Mouse (Mus musculus) G1E (cell line): ENCODE measurements around the gene Ugt1a7c. TPM values are rescaled to one million over a fixed set of nuclear protein-coding genes. Genes with fewer than 3 reads are reported as not detected.
A peak's percentile ranks its signal among the peaks of the same experiment; 100 is the strongest.

Experiments used
- ATAC-seq: 2 replicates; pipeline ENCODE4 v1.8.0; 2016; ENCODE audit warnings: mild to moderate bottlenecking; ENCODE audit not compliant: insufficient number of reproducible peaks, poor library complexity, low FRiP score, severe bottlenecking; ENCODE audit errors: extremely low read depth
- DNase-seq: peaks from one replicate; pipeline ENCODE4 v3.0.0; 2012; ENCODE audit warnings: low spot score
- H3K27me3 ChIP-seq: 2 replicates; pipeline ENCODE4 v1.6.1; 2012; ENCODE audit warnings: mild to moderate bottlenecking, low read length, inconsistent platforms; ENCODE audit not compliant: insufficient read depth
- H3K36me3 ChIP-seq: replicated peaks from 2 replicates; pipeline ENCODE3; 2012; ENCODE audit warnings: mild to moderate bottlenecking, inconsistent platforms
- H3K4me1 ChIP-seq: 2 replicates; pipeline ENCODE4 v1.6.1; 2012; ENCODE audit warnings: low read depth, low read length, inconsistent platforms, mixed read lengths; ENCODE audit not compliant: insufficient read depth
- H3K4me3 ChIP-seq: 2 replicates; pipeline ENCODE4 v1.5.1; 2012; ENCODE audit warnings: low read depth, mild to moderate bottlenecking, inconsistent platforms, low read length, moderate library complexity, mixed read lengths
- H3K9me3 ChIP-seq: replicated peaks from 2 replicates; pipeline ENCODE4 v1.6.1; 2012; ENCODE audit warnings: inconsistent platforms
- CTCF ChIP-seq: IDR thresholded peaks from 2 replicates; pipeline ENCODE4 v1.5.1; 2012; ENCODE audit warnings: low read depth, low read length, inconsistent platforms, mixed read lengths
- GATA1 ChIP-seq: IDR thresholded peaks from 2 replicates; pipeline ENCODE4 v1.6.1; 2012; ENCODE audit warnings: borderline replicate concordance, low read length, inconsistent platforms, mixed read lengths
- GATA2 ChIP-seq: IDR thresholded peaks from 2 replicates; pipeline ENCODE4 v1.6.1; 2012; ENCODE audit warnings: low read depth, low read length, inconsistent platforms, borderline replicate concordance
- POLR2AphosphoS5 ChIP-seq: IDR thresholded peaks from 2 replicates; pipeline ENCODE4 v1.6.1; 2012; ENCODE audit warnings: low read depth, low read length, inconsistent platforms; ENCODE audit not compliant: insufficient replicate concordance
- TAL1 ChIP-seq: conservative IDR thresholded peaks from 2 replicates; pipeline ENCODE4 v1.6.1; 2012; ENCODE audit warnings: low read depth, low read length, inconsistent platforms, mixed read lengths
- polyA plus RNA-seq: library from polyadenylated mRNA; stranded (reverse); fragments of >175 nt; gene quantifications from 2 replicates; pipeline ENCODE4 v1.2.3, GENCODE M21; 2012
- total RNA-seq, 2 experiments: library from RNA; stranded (forward) in 1 of 2; stranded (reverse) in 1 of 2; fragments of 200-1000 nt in 1 of 2; fragments of >200 nt in 1 of 2; fragmentation: Nextera tagmentation in 1 of 2; gene quantifications; 2 replicates each; pipeline ENCODE4 v1.2.3; 2014 to 2017

Ugt1a7c gene
- total and polyA plus RNA-seq, 3 experiments: 0.18 to 4.5 (median 0.30) TPM

DNA sequence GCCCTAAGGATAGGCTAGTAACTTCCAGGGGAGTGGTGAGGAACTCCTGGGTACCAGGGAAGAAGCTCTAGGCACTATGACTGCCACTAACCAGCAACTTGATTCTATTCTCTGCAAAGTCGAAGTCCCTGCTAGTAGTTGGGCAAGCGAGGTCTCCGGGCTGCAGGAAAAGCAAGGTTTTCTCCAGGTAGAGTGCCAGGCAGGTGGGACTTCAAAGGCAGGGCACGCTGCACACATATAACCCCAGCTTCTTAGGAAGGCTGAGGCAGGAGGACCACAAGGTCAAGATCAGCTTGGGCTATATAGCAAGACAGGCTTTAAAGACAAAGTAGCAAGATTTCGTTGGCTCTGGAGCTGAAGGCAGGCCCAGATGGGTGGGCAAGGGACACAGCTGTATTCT, 168.9 kb downstream of the Ugt1a7c start:
- no peak for TF ChIP-seq CTCF
- no peak for ATAC-seq
- Histone ChIP-seq H3K36me3 (peaks cover 98% of the 10 kb centered on the region), H3K4me3 (no peak overlapping the region), H3K4me1 (peaks cover 22% of the 10 kb centered on the region), H3K27me3 (no peaks in the 10 kb centered on the region), H3K9me3 (no peaks in the 10 kb centered on the region)
- no peak for DNase-seq

DNA sequence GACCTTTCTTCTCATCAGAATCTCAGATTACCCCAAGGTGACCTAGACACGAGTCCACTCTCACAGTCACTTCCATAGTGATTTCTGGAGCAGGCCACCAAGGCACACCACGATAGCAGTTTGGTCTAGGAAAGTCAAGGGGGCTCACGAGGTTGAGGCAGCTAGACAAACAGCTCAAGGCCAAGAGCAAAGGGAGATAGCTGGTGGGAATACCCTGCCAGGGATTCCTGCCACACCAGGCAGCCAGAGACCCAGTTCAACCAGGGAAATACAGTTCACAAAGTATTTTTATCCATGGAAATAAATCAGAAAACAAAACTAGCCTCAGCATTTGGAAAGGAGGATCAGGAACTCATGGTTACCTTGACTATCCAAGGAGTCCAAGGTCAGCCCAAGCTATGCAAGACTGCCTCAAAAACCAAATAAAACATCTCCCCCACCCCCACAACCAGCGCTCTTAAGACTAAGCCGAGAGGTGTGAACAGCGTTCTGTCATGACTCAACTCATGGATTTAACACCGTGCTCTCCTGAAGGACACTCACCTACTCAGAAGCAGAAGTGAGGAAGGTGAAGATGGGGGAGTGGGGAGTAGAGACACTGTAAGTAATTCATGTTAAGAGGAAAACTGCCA, 169.5 kb downstream of the Ugt1a7c start:
- TF ChIP-seq TAL1: no peak
- TF ChIP-seq GATA1: no peak
- no peak for TF ChIP-seq CTCF
- TF ChIP-seq POLR2AphosphoS5: no peak
- TF ChIP-seq GATA2: no peak
- no peaks in the 10 kb centered on the region for H3K27me3 ChIP-seq
- H3K4me3 ChIP-seq: no peak overlapping the region
- peaks cover 24% of the 10 kb centered on the region for H3K4me1 ChIP-seq
- no peaks in the 10 kb centered on the region for H3K9me3 ChIP-seq
- no peak for ATAC-seq
- peaks cover 100% of the 10 kb centered on the region for H3K36me3 ChIP-seq
- DNase-seq: no peak

DNA sequence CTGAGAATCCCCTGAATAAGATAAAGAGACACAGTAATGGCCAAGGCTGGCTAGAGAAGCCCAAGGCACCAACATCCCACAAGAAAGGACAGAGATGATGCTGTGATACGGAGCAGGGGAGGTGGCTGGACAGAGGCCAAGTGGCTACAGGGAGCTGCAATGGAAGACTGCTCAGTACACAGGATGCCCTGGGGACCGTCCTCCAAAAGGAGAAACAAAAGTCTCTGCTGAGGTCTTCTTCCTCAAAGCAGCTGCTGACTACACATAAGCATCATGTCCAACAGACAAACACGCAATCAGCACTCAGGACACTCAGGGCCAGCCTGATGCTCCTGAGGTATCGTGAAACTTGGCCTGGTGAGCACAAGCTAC, 170.0 kb downstream of the Ugt1a7c start:
- TF ChIP-seq GATA2 (no peak), CTCF (no peak), GATA1 (no peak), POLR2AphosphoS5 (no peak), TAL1 (no peak)
- Histone ChIP-seq H3K9me3 (no peaks in the 10 kb centered on the region), H3K4me1 (peaks cover 25% of the 10 kb centered on the region), H3K36me3 (peaks cover 100% of the 10 kb centered on the region), H3K27me3 (no peaks in the 10 kb centered on the region), H3K4me3 (no peak overlapping the region)
- ATAC-seq (no peak), DNase-seq (no peak)

DNA sequence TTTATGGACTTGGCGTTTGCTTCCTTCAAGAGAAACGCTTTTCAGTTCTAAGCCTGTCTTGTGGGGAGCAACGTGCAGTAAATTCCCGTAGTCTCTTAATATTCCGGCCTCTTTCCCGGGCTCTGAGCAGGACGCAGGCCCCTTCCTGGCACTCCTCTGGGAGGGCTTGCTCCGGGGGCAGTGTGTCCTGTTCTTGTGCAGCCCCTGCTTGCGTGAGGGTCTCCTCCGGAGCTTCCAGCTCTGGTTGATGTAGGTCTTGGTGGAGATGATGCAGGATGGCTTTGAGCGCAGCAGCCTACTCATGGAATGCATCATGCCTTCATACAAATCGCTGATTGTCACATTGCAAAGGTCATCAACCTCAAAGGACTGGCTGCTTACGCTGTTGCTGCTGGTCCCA, 171.3 kb downstream of the Ugt1a7c start:
- Histone ChIP-seq H3K9me3 (no peaks in the 10 kb centered on the region), H3K4me3 (no peak overlapping the region), H3K27me3 (no peaks in the 10 kb centered on the region), H3K36me3 (peaks cover 97% of the 10 kb centered on the region), H3K4me1 (peaks cover 25% of the 10 kb centered on the region)
- ATAC-seq: no peak
- DNase-seq: no peak
- TF ChIP-seq CTCF (0 out of 2 replicates have a peak, but pooled peaks have one; percentile 7), GATA2 (no peak), POLR2AphosphoS5 (peak; percentile 61; the same call in 1 of the 2 replicates)

DNA sequence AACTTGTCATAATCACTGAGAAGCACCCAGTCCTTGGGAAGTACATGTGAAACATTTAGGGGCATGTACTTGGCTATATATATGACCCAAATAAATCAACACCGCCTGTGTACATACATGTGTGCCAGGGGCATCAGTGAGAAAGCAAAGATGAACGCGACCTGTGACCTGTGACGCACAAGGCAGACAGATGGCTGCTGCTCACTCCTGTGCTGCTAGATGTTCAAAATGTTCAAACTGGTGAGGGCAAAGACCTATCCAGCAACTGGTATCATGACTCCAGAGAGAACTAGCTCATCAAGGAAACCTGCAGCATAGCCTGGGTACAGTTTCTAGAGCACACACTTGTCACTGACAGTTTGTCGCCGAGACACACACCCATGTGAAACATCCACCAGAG, 172.6 kb downstream of the Ugt1a7c start:
- no peaks in the 10 kb centered on the region; the same call in 1 of the 2 replicates for H3K9me3 ChIP-seq
- peaks cover 97% of the 10 kb centered on the region for H3K36me3 ChIP-seq
- TF ChIP-seq TAL1: no peak
- TF ChIP-seq POLR2AphosphoS5: peak; percentile 29
- no peak for TF ChIP-seq CTCF
- H3K4me1 ChIP-seq: peaks cover 17% of the 10 kb centered on the region; the same call in 1 of the 2 replicates
- no peak for DNase-seq
- H3K27me3 ChIP-seq: no peaks in the 10 kb centered on the region
- no peak for ATAC-seq
- H3K4me3 ChIP-seq: no peak overlapping the region

DNA sequence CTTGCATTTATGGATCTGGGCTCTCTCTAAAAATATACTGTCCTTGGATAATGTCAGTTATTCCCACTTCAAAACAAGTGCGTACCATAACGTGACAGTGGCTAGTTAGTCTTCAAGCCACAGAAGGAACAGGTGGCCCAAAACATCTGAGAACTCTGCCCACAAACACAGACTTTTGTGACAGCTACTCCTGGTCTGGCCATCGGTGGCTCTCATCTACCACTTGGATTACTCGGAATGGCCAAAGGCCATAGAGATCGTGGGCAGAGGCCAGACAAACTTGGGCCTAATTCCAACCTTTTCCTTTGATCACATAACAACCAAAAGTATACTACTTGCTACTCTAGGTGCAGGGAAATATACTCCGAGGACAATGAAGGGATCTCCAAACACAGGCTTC, 173.2 kb downstream of the Ugt1a7c start:
- H3K4me3 ChIP-seq: no peak overlapping the region
- ATAC-seq: no peak
- no peak for TF ChIP-seq GATA2
- no peak; the same call in 1 of the 2 replicates for TF ChIP-seq POLR2AphosphoS5
- no peak for TF ChIP-seq GATA1
- no peak for TF ChIP-seq CTCF
- TF ChIP-seq TAL1: no peak

More for the DNA sequence above, 173.2 kb downstream of the Ugt1a7c start:
- H3K27me3 ChIP-seq: no peaks in the 10 kb centered on the region
- peaks cover 12% of the 10 kb centered on the region; the same call in 1 of the 2 replicates for H3K4me1 ChIP-seq
- H3K9me3 ChIP-seq: no peaks in the 10 kb centered on the region; the same call in 1 of the 2 replicates
- no peak for DNase-seq
- H3K36me3 ChIP-seq: peaks cover 97% of the 10 kb centered on the region

Other genes starting within 250 kb of the Ugt1a7c start
- 58.8 and 61.5 TPM in 2 replicates for gene Dgkd, start 241.8 kb upstream of the Ugt1a7c start, total RNA-seq (2014; fragmentation: Nextera tagmentation)
- 57.3 and 60.6 TPM in 2 replicates for gene Dgkd, start 241.8 kb upstream of the Ugt1a7c start, total RNA-seq (2017)
- gene Dgkd, start 241.8 kb upstream of the Ugt1a7c start, polyA plus RNA-seq: 15.2 and 20.2 TPM in 2 replicates
- 104 and 109 TPM in 2 replicates for gene Usp40, start 86.5 kb upstream of the Ugt1a7c start, total RNA-seq (2014; fragmentation: Nextera tagmentation)
- gene Usp40, start 86.5 kb upstream of the Ugt1a7c start, total RNA-seq (2017): 43.5 and 43.7 TPM in 2 replicates
- gene Usp40, start 86.5 kb upstream of the Ugt1a7c start, polyA plus RNA-seq: 2.4 and 4.2 TPM in 2 replicates
- gene Ugt1a10, start 39.7 kb upstream of the Ugt1a7c start, total RNA-seq (2014; fragmentation: Nextera tagmentation): not detected in 2 replicates
- 0.05 TPM in 1 of 2 replicates, not detected in the other for gene Ugt1a10, start 39.7 kb upstream of the Ugt1a7c start, total RNA-seq (2017)
- gene Ugt1a10, start 39.7 kb upstream of the Ugt1a7c start, polyA plus RNA-seq: not detected in 2 replicates
- gene Ugt1a9, start 24.3 kb upstream of the Ugt1a7c start, total RNA-seq (2014; fragmentation: Nextera tagmentation): not detected in 2 replicates
- gene Ugt1a9, start 24.3 kb upstream of the Ugt1a7c start, total RNA-seq (2017): 0.17 and 0.27 TPM in 2 replicates
- not detected in 2 replicates for gene Ugt1a9, start 24.3 kb upstream of the Ugt1a7c start, polyA plus RNA-seq
- gene Ugt1a8, start 7.2 kb upstream of the Ugt1a7c start, total RNA-seq (2014; fragmentation: Nextera tagmentation): not detected in 2 replicates
- 0.17 TPM in 1 of 2 replicates, not detected in the other for gene Ugt1a8, start 7.2 kb upstream of the Ugt1a7c start, total RNA-seq (2017)
- not detected in 2 replicates for gene Ugt1a8, start 7.2 kb upstream of the Ugt1a7c start, polyA plus RNA-seq
- not detected in 2 replicates for gene Ugt1a6b, start 8.2 kb downstream of the Ugt1a7c start, total RNA-seq (2014; fragmentation: Nextera tagmentation)
- 0.27 and 0.41 TPM in 2 replicates for gene Ugt1a6b, start 8.2 kb downstream of the Ugt1a7c start, total RNA-seq (2017)
- gene Ugt1a6b, start 8.2 kb downstream of the Ugt1a7c start, polyA plus RNA-seq: not detected in 2 replicates
- gene Ugt1a6a, start 39.7 kb downstream of the Ugt1a7c start, total RNA-seq (2014; fragmentation: Nextera tagmentation): 0.60 TPM in 1 of 2 replicates, not detected in the other
- 0.23 and 0.98 TPM in 2 replicates for gene Ugt1a6a, start 39.7 kb downstream of the Ugt1a7c start, total RNA-seq (2017)
- not detected in 2 replicates for gene Ugt1a6a, start 39.7 kb downstream of the Ugt1a7c start, polyA plus RNA-seq
- gene Ugt1a5, start 71.0 kb downstream of the Ugt1a7c start, total RNA-seq (2014; fragmentation: Nextera tagmentation): not detected in 2 replicates
- gene Ugt1a5, start 71.0 kb downstream of the Ugt1a7c start, total RNA-seq (2017): 0.05 TPM in 1 of 2 replicates, not detected in the other
- gene Ugt1a5, start 71.0 kb downstream of the Ugt1a7c start, polyA plus RNA-seq: not detected in 2 replicates
- not detected in 2 replicates for gene Ugt1a2, start 105.5 kb downstream of the Ugt1a7c start, total RNA-seq (2014; fragmentation: Nextera tagmentation)
- 0.05 TPM in 1 of 2 replicates, not detected in the other for gene Ugt1a2, start 105.5 kb downstream of the Ugt1a7c start, total RNA-seq (2017)
- gene Ugt1a2, start 105.5 kb downstream of the Ugt1a7c start, polyA plus RNA-seq: not detected in 2 replicates
- not detected in 2 replicates for gene Dnajb3, start 110.7 kb downstream of the Ugt1a7c start, total RNA-seq (2014; fragmentation: Nextera tagmentation)
- 0.16 TPM in 1 of 2 replicates, not detected in the other for gene Dnajb3, start 110.7 kb downstream of the Ugt1a7c start, total RNA-seq (2017)
- gene Dnajb3, start 110.7 kb downstream of the Ugt1a7c start, polyA plus RNA-seq: not detected in 2 replicates
- gene Ugt1a1, start 116.9 kb downstream of the Ugt1a7c start, total RNA-seq (2014; fragmentation: Nextera tagmentation): not detected in 2 replicates
- gene Ugt1a1, start 116.9 kb downstream of the Ugt1a7c start, total RNA-seq (2017): 0.06 and 0.22 TPM in 2 replicates
- not detected in 2 replicates for gene Ugt1a1, start 116.9 kb downstream of the Ugt1a7c start, polyA plus RNA-seq
- not detected in 2 replicates for gene Mroh2a, start 131.9 kb downstream of the Ugt1a7c start, total RNA-seq (2014; fragmentation: Nextera tagmentation)
- gene Mroh2a, start 131.9 kb downstream of the Ugt1a7c start, total RNA-seq (2017): 0.23 and 0.49 TPM in 2 replicates
- gene Mroh2a, start 131.9 kb downstream of the Ugt1a7c start, polyA plus RNA-seq: not detected in 2 replicates
- gene Hjurp, start 182.6 kb downstream of the Ugt1a7c start, total RNA-seq (2014; fragmentation: Nextera tagmentation): 230 and 327 TPM in 2 replicates
- gene Hjurp, start 182.6 kb downstream of the Ugt1a7c start, total RNA-seq (2017): 187 and 221 TPM in 2 replicates
- 42.0 and 52.9 TPM in 2 replicates for gene Hjurp, start 182.6 kb downstream of the Ugt1a7c start, polyA plus RNA-seq
- gene Trpm8, start 182.6 kb downstream of the Ugt1a7c start, total RNA-seq (2014; fragmentation: Nextera tagmentation): not detected in 2 replicates
- under 0.01 TPM in 1 of 2 replicates, not detected in the other for gene Trpm8, start 182.6 kb downstream of the Ugt1a7c start, total RNA-seq (2017)
- not detected in 2 replicates for gene Trpm8, start 182.6 kb downstream of the Ugt1a7c start, polyA plus RNA-seq